Mouse (Mus musculus): ENCODE data around the gene Polr2a. TPM values are rescaled to one million over a fixed set of nuclear protein-coding genes. Genes with fewer than 3 reads are reported as not detected.
A peak's percentile ranks its signal among the peaks of the same experiment; 100 is the strongest.
"Not testable (repeated sequence)": the region's sequence is repeated elsewhere in the genome, so short reads cannot be mapped to it uniquely, and the experiment has no call there.

The Polr2a gene
- polyA plus RNA-seq, 1 experiment from 2014 or later: 32.7 TPM

GRCm38 (mm10) chr11:69731408-69731807 is 27.0 kb downstream of the Polr2a start:
- not testable (repeated sequence) for H3K27ac ChIP-seq; H3K4me2 ChIP-seq (replicated peaks); H3K4me1 ChIP-seq; H3K9me3 ChIP-seq; ATAC-seq (ENCODE audit: insufficient number of reproducible peaks, insufficient read depth, low FRiP score, low TSS enrichment); H3K9ac ChIP-seq; H3K4me3 ChIP-seq; H3K27me3 ChIP-seq
- WGBS: 89% methylated on average over 2 of the region's 3 CpGs
- peaks cover 29% of the 10 kb centered on the region for H3K36me3 ChIP-seq

GRCm38 (mm10) chr11:69729063-69729462 is 29.4 kb downstream of the Polr2a start:
- H3K9me3 ChIP-seq: no peaks in the 10 kb centered on the region
- 22% methylated on average over 3 of the region's 3 CpGs for WGBS
- H3K4me3 ChIP-seq: no peak overlapping the region
- H3K36me3 ChIP-seq: peaks cover 6% of the 10 kb centered on the region
- no peak overlapping the region for H3K27ac ChIP-seq
- no peak overlapping the region for H3K9ac ChIP-seq
- H3K27me3 ChIP-seq: no peaks in the 10 kb centered on the region
- ATAC-seq (ENCODE audit: insufficient number of reproducible peaks, insufficient read depth, low FRiP score, low TSS enrichment): no peak
- H3K4me1 ChIP-seq: no peaks in the 10 kb centered on the region
- no peak overlapping the region for H3K4me2 ChIP-seq (replicated peaks)

- no peak overlapping the region for H3K9ac ChIP-seq
- 34% methylated on average over 5 of the region's 5 CpGs for WGBS
- ATAC-seq (ENCODE audit: insufficient number of reproducible peaks, insufficient read depth, low FRiP score, low TSS enrichment): no peak
- no peaks in the 10 kb centered on the region for H3K9me3 ChIP-seq
- no peaks in the 10 kb centered on the region for H3K4me1 ChIP-seq
- no peak overlapping the region for H3K27ac ChIP-seq
- H3K36me3 ChIP-seq: no peaks in the 10 kb centered on the region
- H3K27me3 ChIP-seq: no peaks in the 10 kb centered on the region
- no peak overlapping the region for H3K4me2 ChIP-seq (replicated peaks)
- H3K4me3 ChIP-seq: no peak overlapping the region
Measured at GRCm38 (mm10) chr11:69725951-69726350, 32.5 kb downstream of the Polr2a start.

GRCm38 (mm10) chr11:69723074-69723473 is 35.4 kb downstream of the Polr2a start:
- no peaks in the 10 kb centered on the region for H3K36me3 ChIP-seq
- H3K4me2 ChIP-seq (replicated peaks): no peak overlapping the region
- H3K9ac ChIP-seq: no peak overlapping the region
- ATAC-seq (ENCODE audit: insufficient number of reproducible peaks, insufficient read depth, low FRiP score, low TSS enrichment): no peak
- no peak overlapping the region for H3K27ac ChIP-seq
- no peak overlapping the region for H3K4me3 ChIP-seq
- no peaks in the 10 kb centered on the region for H3K27me3 ChIP-seq
- WGBS: 49% methylated on average over 2 of the region's 2 CpGs
- H3K4me1 ChIP-seq: no peaks in the 10 kb centered on the region
- no peaks in the 10 kb centered on the region for H3K9me3 ChIP-seq

GRCm38 (mm10) chr11:69720852-69721251 is 37.6 kb downstream of the Polr2a start:
- Histone ChIP-seq H3K27me3 (no peaks in the 10 kb centered on the region), H3K9ac (no peak overlapping the region), H3K27ac (no peak overlapping the region), H3K4me3 (no peak overlapping the region), H3K4me2 (replicated peaks) (no peak overlapping the region), H3K9me3 (no peaks in the 10 kb centered on the region), H3K36me3 (no peaks in the 10 kb centered on the region), H3K4me1 (peaks cover 5% of the 10 kb centered on the region)
- no peak for ATAC-seq (ENCODE audit: insufficient number of reproducible peaks, insufficient read depth, low FRiP score, low TSS enrichment)
- 72% methylated on average over 6 of the region's 6 CpGs for WGBS

GRCm38 (mm10) chr11:69719423-69719822 is 39.0 kb downstream of the Polr2a start:
- Histone ChIP-seq H3K36me3 (no peaks in the 10 kb centered on the region), H3K9me3 (no peaks in the 10 kb centered on the region), H3K4me3 (no peak overlapping the region), H3K4me2 (replicated peaks) (no peak overlapping the region), H3K27ac (no peak overlapping the region), H3K4me1 (peaks cover 18% of the 10 kb centered on the region), H3K27me3 (no peaks in the 10 kb centered on the region), H3K9ac (no peak overlapping the region)
- no peak for ATAC-seq (ENCODE audit: insufficient number of reproducible peaks, insufficient read depth, low FRiP score, low TSS enrichment)
- 67% methylated on average over 6 of the region's 6 CpGs for whole genome bisulfite sequencing

GRCm38 (mm10) chr11:69718661-69719060 is 39.8 kb downstream of the Polr2a start:
- Histone ChIP-seq H3K27me3 (no peaks in the 10 kb centered on the region), H3K27ac (no peak overlapping the region), H3K4me1 (peaks cover 21% of the 10 kb centered on the region), H3K4me2 (replicated peaks) (peak overlapping the region; percentile 28), H3K9me3 (no peaks in the 10 kb centered on the region), H3K9ac (0 out of 2 replicates have a peak overlapping the region, but pooled peaks have one; percentile 25), H3K4me3 (no peak overlapping the region), H3K36me3 (no peaks in the 10 kb centered on the region)
- WGBS: 16% methylated on average over 15 of the region's 15 CpGs
- ATAC-seq (ENCODE audit: insufficient number of reproducible peaks, insufficient read depth, low FRiP score, low TSS enrichment): no peak

GRCm38 (mm10) chr11:69716953-69717352 is 41.5 kb downstream of the Polr2a start:
- Histone ChIP-seq H3K9ac (no peak overlapping the region), H3K27ac (no peak overlapping the region), H3K4me1 (peaks cover 26% of the 10 kb centered on the region), H3K27me3 (no peaks in the 10 kb centered on the region), H3K4me3 (no peak overlapping the region), H3K9me3 (no peaks in the 10 kb centered on the region), H3K36me3 (no peaks in the 10 kb centered on the region), H3K4me2 (replicated peaks) (no peak overlapping the region)
- WGBS: 61% methylated on average over 4 of the region's 4 CpGs
- ATAC-seq (ENCODE audit: insufficient number of reproducible peaks, insufficient read depth, low FRiP score, low TSS enrichment): no peak

- Histone ChIP-seq H3K4me1 (peaks cover 26% of the 10 kb centered on the region), H3K9me3 (no peaks in the 10 kb centered on the region), H3K27ac (peak overlapping the region; percentile 50), H3K4me2 (replicated peaks) (no peak overlapping the region), H3K9ac (no peak overlapping the region), H3K27me3 (no peaks in the 10 kb centered on the region), H3K36me3 (no peaks in the 10 kb centered on the region), H3K4me3 (no peak overlapping the region)
- no peak for ATAC-seq (ENCODE audit: insufficient number of reproducible peaks, insufficient read depth, low FRiP score, low TSS enrichment)
- WGBS: 13% methylated on average over 5 of the region's 5 CpGs
Measured at GRCm38 (mm10) chr11:69715929-69716328, 42.5 kb downstream of the Polr2a start.

- Histone ChIP-seq H3K9me3 (no peaks in the 10 kb centered on the region), H3K27ac (0 out of 2 replicates have a peak overlapping the region, but pooled peaks have one; percentile 50)
- 47% methylated on average over 9 of the region's 9 CpGs for WGBS
Measured at GRCm38 (mm10) chr11:69715482-69715881, 43.0 kb downstream of the Polr2a start.

GRCm38 (mm10) chr11:69714636-69715329 is 43.7 kb downstream of the Polr2a start:
- Histone ChIP-seq H3K27ac (0 out of 2 replicates have a peak overlapping the region, but pooled peaks have one; percentile 36), H3K4me2 (replicated peaks) (no peak overlapping the region), H3K9me3 (no peaks in the 10 kb centered on the region), H3K36me3 (no peaks in the 10 kb centered on the region), H3K4me3 (no peak overlapping the region), H3K4me1 (peaks cover 29% of the 10 kb centered on the region), H3K27me3 (no peaks in the 10 kb centered on the region), H3K9ac (no peak overlapping the region)
- 36% methylated on average over 18 of the region's 18 CpGs for WGBS
- no peak for ATAC-seq (ENCODE audit: insufficient number of reproducible peaks, insufficient read depth, low FRiP score, low TSS enrichment)

More at GRCm38 (mm10) chr11:69715482-69715881, 43.0 kb downstream of the Polr2a start:
- no peak for ATAC-seq (ENCODE audit: insufficient number of reproducible peaks, insufficient read depth, low FRiP score, low TSS enrichment)
- no peaks in the 10 kb centered on the region for H3K36me3 ChIP-seq
- H3K4me1 ChIP-seq: peaks cover 26% of the 10 kb centered on the region
- no peak overlapping the region for H3K9ac ChIP-seq
- H3K4me2 ChIP-seq (replicated peaks): no peak overlapping the region
- no peak overlapping the region for H3K4me3 ChIP-seq
- H3K27me3 ChIP-seq: no peaks in the 10 kb centered on the region

- H3K27me3 ChIP-seq: no peaks in the 10 kb centered on the region
- H3K4me3 ChIP-seq: no peak overlapping the region
- no peak overlapping the region for H3K9ac ChIP-seq
- H3K9me3 ChIP-seq: no peaks in the 10 kb centered on the region
- H3K27ac ChIP-seq: no peak overlapping the region
- no peak for ATAC-seq (ENCODE audit: insufficient number of reproducible peaks, insufficient read depth, low FRiP score, low TSS enrichment)
- 74% methylated on average over 20 of the region's 20 CpGs for WGBS
- H3K4me1 ChIP-seq: peaks cover 40% of the 10 kb centered on the region
- no peak overlapping the region for H3K4me2 ChIP-seq (replicated peaks)
- H3K36me3 ChIP-seq: no peaks in the 10 kb centered on the region
Measured at GRCm38 (mm10) chr11:69712954-69713672, 45.3 kb downstream of the Polr2a start.

All from embryonic facial prominence, embryonic 12.5 days (tissue).